Mouse (Mus musculus) lung, postnatal 25 days (tissue): ENCODE data around the gene Lman1l.
A peak's percentile ranks its signal among the peaks of the same experiment; 100 is the strongest.

ENCODE experiments used
- DNase-seq: peaks from one replicate; pipeline ENCODE4 v3.0.0; 2022; ENCODE audit warnings: low spot score

Lman1l gene

GRCm38 (mm10) chr9:57644944-57645893 is 24.6 kb upstream of the Lman1l start:
- DNase-seq, result peak; percentile 93

- DNase-seq, result no peak
These were observed 23.9 kb upstream of the Lman1l start for GRCm38 (mm10) chr9:57644442-57644943.

- peak; percentile 59 for DNase-seq
These were observed 23.2 kb upstream of the Lman1l start for GRCm38 (mm10) chr9:57643856-57644180.

- no peak for DNase-seq
These were observed 22.7 kb upstream of the Lman1l start for GRCm38 (mm10) chr9:57643169-57643855.

GRCm38 (mm10) chr9:57641775-57642550 is 21.4 kb upstream of the Lman1l start:
- no peak for DNase-seq

- DNase-seq, result no peak
These were observed 20.4 kb upstream of the Lman1l start for GRCm38 (mm10) chr9:57641022-57641421.

- DNase-seq, result peak; percentile 91
These were observed 19.8 kb upstream of the Lman1l start for GRCm38 (mm10) chr9:57640384-57640783.

- DNase-seq, result no peak
These were observed 19.2 kb upstream of the Lman1l start for GRCm38 (mm10) chr9:57639661-57640328.

- peak; percentile 85 for DNase-seq
These were observed 18.3 kb upstream of the Lman1l start for GRCm38 (mm10) chr9:57638651-57639459.

- peak; percentile 78 for DNase-seq
These were observed 17.3 kb upstream of the Lman1l start for GRCm38 (mm10) chr9:57637741-57638322.

GRCm38 (mm10) chr9:57637272-57637671 is 16.7 kb upstream of the Lman1l start:
- no peak for DNase-seq

- no peak for DNase-seq
These were observed 13.0 kb upstream of the Lman1l start for GRCm38 (mm10) chr9:57633481-57634024.

GRCm38 (mm10) chr9:57629118-57629874 is 8.7 kb upstream of the Lman1l start:
- peak; percentile 81 for DNase-seq

- no peak for DNase-seq
These were observed 8.1 kb upstream of the Lman1l start for GRCm38 (mm10) chr9:57628717-57629116.

- no peak for DNase-seq
These were observed 7.3 kb upstream of the Lman1l start for GRCm38 (mm10) chr9:57627892-57628291.

- DNase-seq, result no peak
These were observed 6.6 kb upstream of the Lman1l start for GRCm38 (mm10) chr9:57627191-57627590.

GRCm38 (mm10) chr9:57625674-57626500 is 5.3 kb upstream of the Lman1l start:
- no peak for DNase-seq

GRCm38 (mm10) chr9:57624295-57624694 is 3.7 kb upstream of the Lman1l start:
- DNase-seq, result no peak
